Mouse (Mus musculus) T-cell, adult 2 months (primary cell): Measurements from ENCODE around the gene Gja5.
"Not testable (repeated sequence)": the region's sequence is repeated elsewhere in the genome, so short reads cannot be mapped to it uniquely, and the experiment has no call there.

Experiments used
- DNase-seq: peaks from one replicate; pipeline ENCODE4 v3.0.0; 2022; ENCODE audit warnings: low spot score

Gene Gja5

GRCm38 (mm10) chr3:97037119-97037518 is 132.6 kb downstream of the Gja5 start:
- DNase-seq = no peak

DNA sequence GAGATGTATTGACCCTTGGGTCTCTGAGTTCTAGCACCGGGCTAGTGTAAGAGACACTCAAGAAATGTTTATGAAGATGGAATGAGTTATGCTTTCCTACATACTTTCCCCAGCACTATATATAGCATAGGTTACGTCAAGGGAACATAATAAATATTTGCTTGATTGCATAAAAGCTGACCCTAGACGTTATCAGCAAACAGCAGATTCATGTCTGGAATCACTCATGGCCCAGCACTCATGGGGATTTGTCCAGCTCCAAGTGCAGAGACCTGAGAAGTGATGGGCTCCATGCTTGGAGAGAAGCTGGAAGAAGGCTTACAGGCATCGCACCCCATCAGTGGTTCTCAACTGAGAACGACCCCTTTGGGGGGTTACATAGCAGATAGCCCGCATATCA is 135.2 kb downstream of the Gja5 start:
- DNase-seq = no peak

- DNase-seq = no peak
These were observed 139.7 kb downstream of the Gja5 start for GRCm38 (mm10) chr3:97044188-97044587.

- no peak for DNase-seq
These were observed 143.3 kb downstream of the Gja5 start for GRCm38 (mm10) chr3:97047757-97048156.

DNA sequence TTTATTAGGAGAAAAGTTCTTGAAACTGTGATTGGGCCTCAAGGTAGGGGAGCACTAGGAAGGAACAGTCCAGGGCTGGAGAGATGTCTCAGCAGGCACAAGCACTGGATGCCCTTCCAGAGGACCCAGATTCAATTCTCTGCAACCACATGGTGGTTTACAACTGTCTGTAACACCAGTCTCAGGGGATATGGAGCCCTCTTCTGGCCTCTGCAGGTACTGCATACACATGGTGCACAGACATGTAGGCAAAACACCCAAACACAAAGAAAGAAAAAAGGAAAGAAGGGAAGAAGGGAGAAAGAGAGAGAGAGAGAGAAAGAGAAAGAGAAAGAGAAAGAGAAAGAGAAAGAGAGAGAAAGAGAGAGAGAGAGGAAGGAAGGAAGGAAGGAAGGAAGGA is 143.9 kb downstream of the Gja5 start:
- DNase-seq = no peak

- no peak for DNase-seq
These were observed 146.8 kb downstream of the Gja5 start for GRCm38 (mm10) chr3:97051264-97051744.

GRCm38 (mm10) chr3:97052069-97052799 is 147.7 kb downstream of the Gja5 start:
- DNase-seq = no peak

DNA sequence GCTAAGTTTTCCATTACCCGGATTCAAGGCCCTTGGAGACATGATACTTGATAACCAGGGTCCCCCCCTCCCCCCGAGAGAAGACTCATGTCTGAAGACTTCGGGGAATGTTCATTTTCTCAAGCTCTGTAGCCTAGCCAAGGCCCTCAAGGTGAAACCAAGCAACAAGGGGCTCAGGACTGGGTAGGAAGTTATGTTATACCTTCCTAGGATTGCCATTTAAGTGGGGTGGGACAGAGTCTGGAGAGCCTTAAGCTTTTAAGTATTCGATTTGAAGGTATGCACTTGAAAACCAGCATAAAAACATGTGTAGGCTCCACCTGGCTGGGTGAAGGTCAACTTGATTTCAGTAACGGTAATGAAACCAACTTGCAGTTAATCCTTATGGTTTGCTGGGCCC is 154.2 kb downstream of the Gja5 start:
- DNase-seq = no peak

DNA sequence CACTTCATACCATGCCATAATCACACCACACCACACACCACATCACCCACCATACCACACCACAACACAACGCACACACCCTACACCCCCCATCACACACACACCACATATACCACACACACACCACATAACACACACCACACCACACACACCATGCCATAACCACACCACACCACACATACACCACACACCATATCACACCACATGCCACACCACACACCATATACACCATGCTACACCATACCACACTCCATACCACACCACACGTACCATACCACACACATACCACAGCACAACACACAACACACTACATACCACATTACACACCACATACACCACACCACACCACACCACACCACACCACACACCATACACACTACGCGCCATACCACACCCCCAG is 155.6 kb downstream of the Gja5 start:
- DNase-seq = no peak

DNA sequence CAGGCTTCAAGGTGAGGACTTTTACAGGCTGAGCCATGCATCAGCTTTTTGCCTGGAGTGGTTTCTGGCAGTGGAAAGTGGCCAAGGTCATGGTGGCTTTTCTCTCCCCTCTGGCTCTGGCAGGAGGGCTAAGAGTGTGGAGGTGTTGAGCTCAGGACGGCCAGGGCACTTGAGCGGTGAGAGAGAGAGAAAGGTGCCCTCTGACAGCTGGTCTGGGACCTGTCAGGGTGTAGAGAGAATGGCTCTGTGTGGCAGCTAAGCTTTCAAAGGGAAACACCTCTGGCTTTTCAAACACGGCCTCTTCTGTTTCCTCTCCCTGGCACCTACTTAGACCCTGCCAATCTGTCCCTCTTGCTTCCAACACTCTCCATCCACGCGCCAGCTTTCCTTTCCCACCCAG is 158.3 kb downstream of the Gja5 start:
- no peak for DNase-seq

- no peak for DNase-seq
These were observed 159.6 kb downstream of the Gja5 start for GRCm38 (mm10) chr3:97064046-97064445.

DNA sequence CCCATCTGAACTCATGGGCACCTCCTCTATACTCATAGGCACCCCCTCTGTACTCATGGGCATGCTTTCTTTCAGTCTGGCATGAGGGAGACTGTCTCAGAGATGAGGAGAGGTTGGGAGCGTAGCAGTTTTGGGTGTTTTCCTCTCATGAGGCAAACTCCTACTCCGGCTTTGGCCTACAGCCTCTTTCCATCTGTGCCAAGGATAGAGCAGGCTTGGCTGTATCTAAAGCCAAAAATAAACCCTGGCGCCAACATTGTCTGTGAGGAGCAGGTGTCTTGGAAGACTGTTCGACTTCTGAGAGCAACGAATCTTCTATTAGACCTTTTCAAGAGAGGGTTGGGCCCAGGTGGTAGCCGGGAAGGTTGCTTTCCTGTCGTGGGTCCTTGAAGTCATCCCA is 165.1 kb downstream of the Gja5 start:
- not testable (repeated sequence) for DNase-seq

DNA sequence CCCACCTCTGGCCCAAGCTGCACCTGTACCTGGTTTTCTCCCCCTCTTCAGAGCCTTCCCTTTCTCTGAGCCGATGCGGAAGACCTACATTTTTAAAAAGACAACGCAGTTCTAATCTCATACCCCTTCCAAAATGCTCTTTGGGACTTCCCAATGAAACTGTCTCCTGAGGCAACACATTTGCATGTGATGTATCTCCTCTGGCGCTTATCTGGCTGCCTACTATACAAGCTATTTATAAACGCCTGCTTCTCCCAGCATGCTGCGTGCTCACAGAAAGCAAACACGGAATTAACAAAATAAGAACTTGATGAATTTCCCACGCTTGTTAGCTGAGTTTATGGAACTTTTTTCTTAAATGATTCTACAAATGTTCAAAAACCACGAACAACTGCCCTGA is 167.4 kb downstream of the Gja5 start:
- DNase-seq = not testable (repeated sequence)

DNA sequence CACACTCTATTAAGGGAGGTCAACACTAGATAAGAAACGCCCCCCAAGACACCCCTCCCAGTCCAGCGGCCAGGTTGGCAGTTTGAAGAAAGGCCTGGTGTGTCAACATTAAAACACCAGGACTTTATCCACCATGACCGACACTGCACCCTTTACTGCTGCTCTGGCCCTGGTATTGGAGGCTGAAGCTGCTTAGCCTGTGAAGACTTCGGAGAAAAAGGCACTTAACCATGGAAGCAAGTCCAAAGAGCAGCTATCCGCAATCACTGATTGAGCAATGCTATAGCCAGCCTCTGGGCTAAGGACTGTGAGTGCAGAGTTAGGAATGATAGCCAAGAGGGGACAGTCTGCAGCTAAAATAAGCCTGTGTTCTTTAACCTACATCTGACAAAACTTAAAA is 167.9 kb downstream of the Gja5 start:
- not testable (repeated sequence) for DNase-seq

DNA sequence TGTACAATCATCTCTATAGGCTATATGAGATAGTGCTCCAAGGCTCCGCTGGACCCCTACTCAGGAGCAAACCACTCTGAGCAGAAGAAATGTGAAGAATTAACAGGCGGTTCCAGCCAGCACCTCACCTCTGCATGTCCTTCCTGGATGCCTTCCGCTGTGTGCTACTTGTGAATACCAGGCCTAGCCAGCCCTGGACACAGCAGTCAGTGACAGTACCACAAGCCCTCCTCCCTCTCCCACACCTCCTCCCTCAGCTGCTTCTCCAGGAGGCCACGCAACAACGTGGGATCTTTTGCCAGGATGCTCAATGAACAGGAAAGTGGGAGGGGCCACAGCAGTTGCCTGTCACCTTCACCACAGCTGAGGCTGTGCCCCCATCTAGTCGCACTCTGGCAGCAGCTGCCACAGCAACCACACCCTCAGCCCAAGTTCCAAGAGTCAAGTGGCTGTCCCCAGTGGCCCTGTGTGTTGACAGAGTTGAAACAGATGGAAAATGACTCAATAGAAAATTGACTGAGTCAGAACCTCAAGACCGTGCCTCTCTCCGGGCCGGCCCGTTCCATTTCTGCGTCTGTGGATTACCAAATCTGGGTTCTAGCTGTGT is 171.4 kb downstream of the Gja5 start:
- not testable (repeated sequence) for DNase-seq

GRCm38 (mm10) chr3:97076412-97076811 is 171.9 kb downstream of the Gja5 start:
- peak; percentile 32 for DNase-seq

- DNase-seq = no peak
These were observed 173.9 kb downstream of the Gja5 start for GRCm38 (mm10) chr3:97078436-97078835.

DNA sequence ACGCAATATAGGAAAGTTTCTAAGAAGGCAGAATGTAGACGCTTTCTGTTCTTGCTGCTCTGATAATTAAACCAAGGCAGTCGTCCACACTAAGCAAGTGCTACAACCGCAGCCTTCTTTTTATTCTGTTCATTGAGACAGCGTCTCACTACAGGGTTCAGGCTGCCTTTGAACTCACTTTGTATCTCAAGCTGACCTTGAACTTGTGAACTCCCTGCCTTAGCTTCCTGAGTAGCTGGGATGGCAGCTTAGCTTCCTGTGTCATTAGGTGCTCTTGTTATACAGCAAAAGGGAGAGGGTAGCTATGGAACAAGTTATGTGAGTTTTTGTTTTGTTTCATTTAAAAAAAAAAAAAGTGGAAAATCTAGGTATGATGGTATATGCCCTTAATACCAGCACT is 177.7 kb downstream of the Gja5 start:
- no peak for DNase-seq

DNA sequence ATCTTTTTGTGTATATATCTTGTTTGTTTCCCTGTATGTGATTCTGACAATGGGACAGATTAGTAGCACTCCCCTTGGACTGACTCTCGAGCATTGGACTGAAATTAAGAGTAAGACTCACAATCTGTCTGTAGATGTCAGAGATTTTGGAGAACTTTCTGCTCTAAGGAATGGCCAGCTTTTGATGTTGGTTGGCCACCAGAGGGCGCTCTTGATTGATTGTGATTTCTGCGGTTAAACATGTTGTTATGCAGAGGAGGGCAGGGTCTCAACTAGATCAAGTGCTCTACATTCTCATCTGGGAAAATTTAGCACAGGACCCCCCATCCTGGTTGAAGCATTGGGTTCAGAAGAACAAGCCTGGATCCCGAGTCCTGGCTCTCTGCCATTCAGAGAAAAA is 182.8 kb downstream of the Gja5 start:
- peak; percentile 39 for DNase-seq

GRCm38 (mm10) chr3:97088291-97088690 is 183.8 kb downstream of the Gja5 start:
- DNase-seq = not testable (repeated sequence)

- not testable (repeated sequence) for DNase-seq
These were observed 187.5 kb downstream of the Gja5 start for GRCm38 (mm10) chr3:97091971-97092370.

- DNase-seq = not testable (repeated sequence)
These were observed 192.2 kb downstream of the Gja5 start for GRCm38 (mm10) chr3:97096664-97097063.

GRCm38 (mm10) chr3:97100784-97101641 is 196.5 kb downstream of the Gja5 start:
- DNase-seq = no peak
